Mouse (Mus musculus): Measurements from ENCODE around the gene Nfib. TPM values are rescaled to one million over a fixed set of nuclear protein-coding genes. Genes with fewer than 3 reads are reported as not detected.
"Not testable (repeated sequence)": the region's sequence is repeated elsewhere in the genome, so short reads cannot be mapped to it uniquely, and the experiment has no call there.

Nfib gene
- total and polyA plus RNA-seq, 3 experiments, result 0.04 to 0.11 (median 0.09) TPM

DNA sequence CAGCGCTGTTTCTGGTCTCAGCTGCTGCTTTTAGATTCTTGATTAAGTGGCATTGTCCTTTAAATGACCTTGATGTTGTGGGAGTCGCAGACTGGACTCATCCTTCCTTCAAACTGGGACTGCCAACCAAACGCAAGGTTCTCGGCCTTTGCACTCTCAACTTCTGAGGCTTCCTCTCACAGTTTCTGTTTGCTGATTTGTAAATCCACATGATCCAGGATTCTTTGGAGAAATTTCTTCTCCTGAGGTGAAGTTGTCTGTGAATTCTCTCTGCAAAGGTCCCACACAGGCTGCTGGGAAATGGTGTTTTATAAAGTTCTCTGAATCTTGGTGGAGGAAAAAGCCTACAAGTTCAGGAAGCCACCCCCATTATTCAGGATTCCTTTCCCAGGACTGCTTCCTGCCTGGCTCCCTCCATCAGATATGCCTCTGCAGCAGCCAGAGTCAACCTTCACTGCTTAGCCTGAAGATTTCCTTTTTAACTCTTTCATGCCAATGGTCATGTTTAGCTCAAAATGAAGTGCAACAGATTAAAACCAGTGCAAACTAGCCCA lies 439.4 kb downstream of the Nfib start:
- Histone ChIP-seq H3K79me2 (replicated peaks; ENCODE audit: control insufficient read depth, extremely low read depth, insufficient read depth, poor library complexity, severe bottlenecking) (no peaks in the 10 kb centered on the region), H3K4me3 (replicated peaks in 1 of 3; ENCODE audit: low read depth in 2 of 3, low read length in 2 of 3, poor library complexity in 1 of 3) (no peak overlapping the region), H3K27ac (ENCODE audit: insufficient read depth, low read depth) (no peak overlapping the region), H3K27me3 (replicated peaks) (no peaks in the 10 kb centered on the region), H3K36me3 (replicated peaks in 1 of 2; ENCODE audit: control insufficient read depth in 1 of 2, insufficient read depth in 1 of 2, low read length in 1 of 2) (no peaks in the 10 kb centered on the region), H3K9ac (ENCODE audit: insufficient read depth, low read depth) (no peak overlapping the region), H3K9me3 (replicated peaks; ENCODE audit: low read length) (no peaks in the 10 kb centered on the region), H3K4me2 (ENCODE audit: insufficient read depth, low read depth, poor library complexity, severe bottlenecking) (no peak overlapping the region), H3K4me1 (ENCODE audit: control insufficient read depth in 1 of 2, insufficient read depth in 2 of 2) (no peaks in the 10 kb centered on the region)
- in situ Hi-C loops (cut with MboI; ENCODE audit: low pct_ligation_motif_present, low pct_unique_long_range_greater_than_20kb, low sequenced_read_pairs) (no loop called here), dilution Hi-C loops (cut with MboI; ENCODE audit: extremely low pct_ligation_motif_present, extremely low pct_unique_long_range_greater_than_20kb, low sequenced_read_pairs) (no loop called here)
- no peak for DNase-seq (ENCODE audit: extremely low read depth)
- TF ChIP-seq MXI1 (IDR thresholded peaks at IDR 0.05; ENCODE audit: low read depth, low read length) (no peak), ZNF384 (IDR thresholded peaks at IDR 0.05; ENCODE audit: low read depth, low read length) (no peak), EP300 (IDR thresholded peaks at IDR 0.05; ENCODE audit: low read length) (no peak), PAX5 (IDR thresholded peaks at IDR 0.05; ENCODE audit: low read length) (no peak), JUND (conservative IDR thresholded peaks at IDR 0.05; ENCODE audit: low read depth, low read length) (no peak), POLR2AphosphoS2 (IDR thresholded peaks at IDR 0.05; ENCODE audit: low read depth, low read length) (no peak), GABPA (IDR thresholded peaks at IDR 0.05; ENCODE audit: insufficient replicate concordance, low read depth, low read length) (no peak), MAFK (IDR thresholded peaks at IDR 0.05; ENCODE audit: insufficient replicate concordance, low read length) (no peak), TBP (conservative IDR thresholded peaks at IDR 0.05; ENCODE audit: low read depth, low read length) (no peak), CHD2 (IDR thresholded peaks at IDR 0.05; ENCODE audit: low read length) (no peak), USF2 (conservative IDR thresholded peaks at IDR 0.05; ENCODE audit: low read depth, low read length) (no peak), IRF4 (IDR thresholded peaks at IDR 0.05; ENCODE audit: low read depth, low read length) (no peak), ZC3H11A (IDR thresholded peaks at IDR 0.05; ENCODE audit: low read depth, low read length) (no peak), E2F4 (IDR thresholded peaks at IDR 0.05; ENCODE audit: insufficient replicate concordance, low read depth, low read length) (no peak), POLR2A (IDR thresholded peaks at IDR 0.05; ENCODE audit: low read depth, low read length) (no peak), ETS1 (conservative IDR thresholded peaks at IDR 0.05; ENCODE audit: low read depth, low read length) (no peak), NELFE (IDR thresholded peaks at IDR 0.05; ENCODE audit: low read depth, low read length) (no peak), KAT2A (IDR thresholded peaks at IDR 0.05; ENCODE audit: insufficient replicate concordance, low read length) (no peak)

DNA sequence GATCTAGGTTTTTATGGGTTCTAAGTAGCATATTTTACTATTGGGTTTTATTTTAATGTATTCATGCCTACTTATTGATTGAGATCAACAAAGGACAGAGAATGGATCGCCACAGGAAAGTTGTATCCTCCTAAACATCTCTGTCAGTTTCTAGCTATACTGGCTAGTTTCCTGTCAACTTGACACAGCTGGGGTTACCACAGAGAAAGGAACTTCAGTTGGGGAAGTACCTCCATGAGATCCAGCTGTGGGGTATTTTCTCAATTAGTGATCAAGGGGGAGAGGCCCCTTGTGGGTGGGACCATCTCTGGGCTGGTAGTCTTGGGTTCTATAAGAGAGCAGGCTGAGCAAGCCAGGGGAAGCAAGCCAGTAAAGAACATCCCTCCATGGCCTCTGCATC lies 447.0 kb downstream of the Nfib start:
- H3K4me2 ChIP-seq (ENCODE audit: insufficient read depth, low read depth, poor library complexity, severe bottlenecking); in situ Hi-C loops (cut with MboI; ENCODE audit: low pct_ligation_motif_present, low pct_unique_long_range_greater_than_20kb, low sequenced_read_pairs); H3K9me3 ChIP-seq (replicated peaks; ENCODE audit: low read length); H3K4me3 ChIP-seq (replicated peaks in 1 of 3; ENCODE audit: low read depth in 2 of 3, low read length in 2 of 3, poor library complexity in 1 of 3); H3K36me3 ChIP-seq (replicated peaks in 1 of 2; ENCODE audit: control insufficient read depth in 1 of 2, insufficient read depth in 1 of 2, low read length in 1 of 2); H3K27me3 ChIP-seq (replicated peaks); dilution Hi-C loops (cut with MboI; ENCODE audit: extremely low pct_ligation_motif_present, extremely low pct_unique_long_range_greater_than_20kb, low sequenced_read_pairs); H3K9ac ChIP-seq (ENCODE audit: insufficient read depth, low read depth); H3K79me2 ChIP-seq (replicated peaks; ENCODE audit: control insufficient read depth, extremely low read depth, insufficient read depth, poor library complexity, severe bottlenecking); H3K27ac ChIP-seq (ENCODE audit: insufficient read depth, low read depth): not testable (repeated sequence)
- peaks cover 2 to 20% of the 10 kb centered on the region in 2 experiments; a peak in 3 of 4 replicates for H3K4me1 ChIP-seq (ENCODE audit: control insufficient read depth in 1 of 2, insufficient read depth in 2 of 2)
- DNase-seq (ENCODE audit: extremely low read depth), result peak; percentile 51
- TF ChIP-seq ETS1 (conservative IDR thresholded peaks at IDR 0.05; ENCODE audit: low read depth, low read length), result peak; percentile 30

All from CH12.LX (cell line).